Mouse (Mus musculus) lung, postnatal 0 days (tissue): ENCODE data around the gene Slc9c1.

Experiments used
- CTCF ChIP-seq: IDR thresholded peaks from 2 replicates; pipeline ENCODE4 v1.5.1; 2016; ENCODE audit warnings: antibody characterized with exemption, mild to moderate bottlenecking
- EP300 ChIP-seq: IDR thresholded peaks from 2 replicates; pipeline ENCODE4 v1.6.1; 2016; ENCODE audit warnings: antibody characterized with exemption, mild to moderate bottlenecking, control low read depth

DNA sequence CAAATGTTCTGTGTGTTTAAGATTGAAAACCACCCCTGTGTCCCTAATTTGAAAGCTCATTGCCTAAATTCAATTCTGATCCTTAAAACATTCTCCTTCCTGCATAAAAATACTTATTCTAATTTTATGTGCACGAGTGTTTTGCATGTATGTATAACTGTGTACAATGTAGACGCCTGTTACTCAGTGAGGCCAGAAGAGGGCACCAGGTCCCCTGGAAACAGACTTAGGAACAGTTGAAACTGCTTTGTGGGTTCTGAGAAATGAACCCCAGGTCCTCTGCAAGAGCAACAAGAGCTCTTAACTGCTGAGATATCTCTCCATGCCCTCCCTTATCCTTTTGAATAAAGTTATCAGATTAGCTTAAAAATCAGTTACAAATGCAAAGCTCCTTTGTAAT is 47.4 kb downstream of the Slc9c1 start:
- TF ChIP-seq CTCF (peak; percentile 69), EP300 (no peak)
